Mouse (Mus musculus): Measurements from ENCODE around the gene Fhit. TPM values are rescaled to one million over a fixed set of nuclear protein-coding genes. Genes with fewer than 3 reads are reported as not detected.

Fhit gene
- total RNA-seq, 1 experiment from 2014 or later = 7.7 TPM

DNA sequence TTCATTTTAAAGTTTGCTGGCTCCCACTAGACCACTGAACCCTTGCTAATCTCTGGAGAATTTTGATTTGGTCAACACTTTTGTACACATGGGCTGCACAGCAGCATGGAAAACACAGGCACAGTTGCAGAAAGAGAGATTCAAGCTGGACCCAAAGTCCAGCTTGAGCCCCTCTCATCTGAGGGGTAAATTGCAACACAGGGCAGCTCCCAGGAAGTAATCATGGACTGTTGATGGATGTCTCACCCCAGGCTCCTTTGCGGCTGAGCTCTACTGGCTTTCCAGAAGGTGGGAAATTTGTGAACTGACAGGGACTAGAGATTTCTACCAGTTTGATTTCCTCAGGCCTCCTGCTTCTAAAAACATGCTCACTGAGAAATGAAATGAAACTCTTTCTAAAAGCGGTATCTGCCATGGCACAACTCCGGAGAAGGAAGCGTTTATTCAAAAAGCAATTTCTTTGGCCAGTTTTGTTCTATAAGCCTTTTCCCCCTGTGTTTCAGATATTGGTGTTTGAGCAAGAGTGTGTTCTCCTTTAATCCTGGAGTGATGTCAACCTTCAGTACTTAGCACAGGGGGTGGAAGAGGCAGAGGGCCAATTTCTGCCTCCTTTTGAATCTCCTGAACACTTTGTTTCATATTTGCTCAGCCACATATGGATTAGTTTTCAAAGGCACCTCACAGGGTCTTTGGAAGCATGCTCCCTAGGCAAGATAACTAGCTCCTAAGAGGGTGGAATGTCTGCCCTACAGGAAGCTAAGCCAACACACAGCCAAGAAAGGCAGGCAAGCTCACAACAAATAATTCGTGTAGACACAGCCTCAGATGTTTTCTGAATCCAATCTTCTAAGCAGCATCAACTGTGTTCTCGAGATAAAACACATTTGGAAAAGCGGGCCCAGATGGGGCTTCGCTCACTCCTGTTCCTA lies 1578.3 kb downstream of the Fhit start:
- ATAC-seq (replicated peaks; ENCODE audit: low read depth, poor library complexity, severe bottlenecking) = no peak

DNA sequence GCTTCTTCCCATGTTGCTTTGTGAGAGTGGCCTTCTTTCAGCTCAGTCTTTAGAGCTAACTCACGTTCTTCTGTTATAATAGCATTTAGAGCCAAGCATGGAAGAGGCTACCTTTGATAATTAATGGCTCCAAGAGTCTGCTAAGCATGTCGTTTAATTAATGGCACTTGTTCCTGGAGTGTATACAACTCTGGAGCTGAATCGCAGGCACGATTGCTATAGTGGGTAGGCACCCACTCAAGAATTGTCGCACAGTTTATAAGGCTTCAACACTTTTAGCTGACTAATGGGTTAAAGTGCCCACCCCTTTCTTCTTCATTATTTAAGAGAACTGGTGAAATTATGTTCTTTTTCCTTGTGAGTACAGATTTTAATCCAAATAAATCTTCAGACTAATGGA lies 1605.5 kb downstream of the Fhit start:
- no peak for ATAC-seq (replicated peaks; ENCODE audit: low read depth, poor library complexity, severe bottlenecking)

DNA sequence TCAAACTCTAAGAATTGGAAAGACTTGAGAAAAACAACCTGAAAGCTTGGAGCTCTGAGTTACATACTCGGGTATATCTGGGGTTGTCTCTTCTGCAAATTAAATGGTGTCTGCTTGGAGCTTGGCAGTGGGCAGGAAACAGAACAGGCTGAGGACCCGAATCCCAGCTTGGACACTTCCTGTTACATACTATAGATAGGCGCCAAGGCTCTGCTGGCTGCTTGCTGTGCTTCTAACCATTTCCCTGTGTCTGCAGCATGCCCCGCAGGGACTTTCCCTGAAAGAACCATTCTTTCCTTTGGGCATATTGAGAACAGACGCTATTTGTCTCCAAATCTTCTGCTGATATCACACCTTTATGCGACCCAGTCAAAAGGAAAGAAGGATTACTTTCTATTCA lies 1606.0 kb downstream of the Fhit start:
- ATAC-seq (replicated peaks; ENCODE audit: low read depth, poor library complexity, severe bottlenecking) = peak; percentile 60; the same call in 1 of the 2 replicates

DNA sequence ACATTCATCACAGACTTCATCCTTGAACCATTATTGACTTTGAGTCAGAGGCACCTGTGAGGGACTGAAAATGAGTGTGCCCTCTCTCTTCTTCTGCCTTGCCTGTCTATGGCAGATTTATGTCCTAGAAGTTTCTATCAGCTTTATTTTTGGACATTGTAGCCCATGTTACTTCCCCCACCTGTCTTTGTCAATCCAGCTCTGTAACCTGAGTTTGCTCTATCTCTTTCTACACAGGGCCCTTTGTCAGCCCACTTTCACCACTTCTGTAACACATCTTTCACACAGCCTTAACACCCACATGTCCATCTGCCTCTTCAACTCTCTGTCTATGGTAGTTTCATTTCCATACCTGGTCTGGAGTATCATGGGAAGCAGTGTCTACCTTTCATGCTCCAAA lies 1609.7 kb downstream of the Fhit start:
- no peak for ATAC-seq (replicated peaks; ENCODE audit: low read depth, poor library complexity, severe bottlenecking)

DNA sequence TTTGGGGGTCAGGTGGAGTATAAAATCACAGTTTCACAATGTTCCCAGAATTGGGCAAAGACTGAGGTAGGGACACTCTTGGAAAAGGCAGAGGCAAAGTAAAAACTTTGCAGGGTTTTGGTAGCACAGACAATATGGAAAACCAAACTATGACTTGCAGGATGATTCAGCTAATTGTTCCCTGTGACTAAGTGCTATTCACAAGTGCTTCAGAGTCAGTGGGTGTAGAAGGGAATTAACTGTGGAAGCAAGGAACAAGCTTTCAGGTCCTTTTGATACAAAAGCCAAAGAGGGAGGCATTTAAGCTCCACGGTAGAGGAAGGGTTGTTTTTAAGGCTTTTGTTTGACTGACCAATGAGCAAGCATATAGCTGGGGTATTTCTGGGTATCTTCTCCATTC lies 1613.9 kb downstream of the Fhit start:
- ATAC-seq (replicated peaks; ENCODE audit: low read depth, poor library complexity, severe bottlenecking) = no peak

DNA sequence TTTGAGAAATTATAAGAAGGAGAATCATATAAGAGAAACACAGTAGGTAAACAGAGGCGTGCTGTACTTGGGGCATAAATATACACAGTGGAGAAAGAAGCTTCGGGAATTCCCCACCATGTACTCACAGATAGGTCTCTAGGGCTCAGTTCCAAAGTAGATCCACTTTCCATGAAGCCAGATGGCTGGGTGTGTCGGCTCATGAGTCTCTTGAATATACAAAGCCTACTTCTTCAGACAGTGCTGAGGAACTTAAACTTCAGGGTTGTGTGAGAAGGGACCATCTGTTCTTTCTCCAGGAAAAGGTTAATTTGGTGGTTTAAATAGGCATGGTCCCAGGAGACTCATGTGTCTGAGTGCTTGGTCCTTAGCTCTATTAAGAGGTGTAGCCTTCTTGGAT lies 1617.5 kb downstream of the Fhit start:
- ATAC-seq (replicated peaks; ENCODE audit: low read depth, poor library complexity, severe bottlenecking) = no peak

DNA sequence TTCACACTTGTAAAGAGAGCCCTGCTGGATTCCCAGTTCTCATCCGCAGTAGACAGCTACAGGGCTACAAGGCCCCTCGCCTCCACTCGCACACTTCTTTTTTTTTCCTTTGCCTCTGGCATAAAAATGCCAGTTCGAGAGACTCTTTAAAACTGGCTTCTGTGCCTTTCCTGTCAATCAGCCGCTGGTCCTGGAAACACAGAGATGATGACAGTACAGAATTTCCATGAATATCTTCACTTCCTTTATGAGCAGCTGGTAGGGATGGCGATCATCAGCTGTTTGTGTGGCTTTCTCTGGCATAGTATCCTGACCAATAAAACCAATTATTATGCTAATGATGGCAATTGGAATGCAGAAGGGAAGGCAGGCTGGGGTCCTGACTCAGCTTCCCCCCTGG lies 1626.3 kb downstream of the Fhit start:
- no peak for ATAC-seq (replicated peaks; ENCODE audit: low read depth, poor library complexity, severe bottlenecking)

DNA sequence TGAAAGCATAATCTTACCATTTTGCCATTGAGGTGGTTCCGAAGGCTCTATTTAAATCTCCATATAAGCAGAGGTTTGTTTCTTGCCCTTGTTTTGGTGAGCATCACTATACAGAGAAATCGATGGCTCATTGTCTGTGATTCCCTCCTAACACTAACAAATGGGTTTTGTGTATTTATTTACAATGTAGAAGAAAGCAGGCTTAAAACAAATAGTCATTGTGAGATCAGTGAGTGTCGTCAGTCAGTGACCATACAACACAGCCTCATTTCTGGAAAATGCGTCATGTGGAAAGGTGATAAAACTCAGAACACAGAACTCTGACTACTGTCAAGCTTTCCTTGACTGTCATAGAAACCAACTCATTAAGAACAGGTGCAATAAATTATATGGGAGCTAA lies 1632.6 kb downstream of the Fhit start:
- no peak for ATAC-seq (replicated peaks; ENCODE audit: low read depth, poor library complexity, severe bottlenecking)

DNA sequence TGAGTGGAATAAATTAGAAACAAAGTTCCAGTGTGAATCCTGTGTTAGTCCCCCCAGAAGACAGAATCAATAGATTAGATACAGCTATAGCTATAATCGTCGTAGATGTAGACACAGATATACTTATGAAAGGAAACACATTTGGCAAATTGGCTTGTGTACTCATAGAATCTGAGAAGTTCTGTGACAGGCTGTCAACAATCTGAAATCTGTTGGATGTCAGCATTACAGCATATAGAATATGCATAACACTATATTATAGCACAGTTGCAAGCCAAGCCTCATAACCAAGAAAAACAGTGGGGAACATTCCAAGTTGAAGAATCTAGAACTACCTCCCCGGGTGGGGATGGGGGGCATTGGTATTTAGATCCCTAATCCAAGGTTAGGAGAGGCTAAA lies 1635.7 kb downstream of the Fhit start:
- ATAC-seq (replicated peaks; ENCODE audit: low read depth, poor library complexity, severe bottlenecking) = no peak

DNA sequence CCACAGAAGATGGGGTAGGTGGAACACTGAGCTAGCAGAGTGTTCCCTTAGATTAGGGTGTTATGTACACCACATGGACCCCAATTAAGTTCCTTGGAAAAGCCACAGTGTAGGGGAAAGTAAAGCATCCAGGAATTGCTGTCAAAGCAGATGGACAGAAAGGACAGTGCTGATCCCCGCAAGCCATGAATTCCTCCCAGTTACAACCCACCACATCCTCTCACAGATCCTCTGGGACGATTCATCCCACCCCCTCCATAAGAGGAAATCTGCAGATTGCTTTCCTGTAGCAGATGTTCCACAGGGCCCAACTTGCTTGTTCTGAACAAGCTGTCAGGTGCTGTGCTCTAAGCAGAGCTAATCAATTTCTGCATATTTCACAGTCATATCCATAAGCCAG lies 1644.2 kb downstream of the Fhit start:
- ATAC-seq (replicated peaks; ENCODE audit: low read depth, poor library complexity, severe bottlenecking) = no peak

DNA sequence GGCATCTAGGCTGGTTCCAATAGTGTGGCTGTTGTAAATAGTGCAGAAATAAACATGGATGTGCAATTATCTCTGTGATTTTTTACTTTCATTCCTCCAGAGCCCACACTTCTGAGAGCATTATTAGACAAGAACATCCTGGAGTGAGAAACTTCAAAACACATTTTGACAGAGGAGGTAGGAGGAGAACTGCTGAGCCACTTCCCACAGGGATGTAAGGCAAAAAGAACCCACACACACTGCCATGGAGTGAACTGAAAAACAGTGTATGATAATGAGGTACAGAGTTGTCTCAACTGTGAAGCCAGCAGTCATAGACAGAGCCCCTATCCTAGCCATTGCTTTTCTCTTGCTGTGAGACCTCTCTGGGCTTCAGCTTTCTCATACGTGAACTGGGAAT lies 1652.2 kb downstream of the Fhit start:
- ATAC-seq (replicated peaks; ENCODE audit: low read depth, poor library complexity, severe bottlenecking) = no peak

Other genes starting within 250 kb of the Fhit start
- 0.58 and 1.2 TPM in 2 replicates for gene Gm3839, start 194.7 kb upstream of the Fhit start, total RNA-seq (2017)

Measured in common myeloid progenitor, adult 5-6 weeks (primary cell).